Mouse (Mus musculus) G1E (cell line): ENCODE data around the gene Hnrnpl. TPM values are rescaled to one million over a fixed set of nuclear protein-coding genes. Genes with fewer than 3 reads are reported as not detected.

Source experiments
- ATAC-seq: 2 replicates; pipeline ENCODE4 v1.8.0; 2016; ENCODE audit warnings: mild to moderate bottlenecking; ENCODE audit not compliant: insufficient number of reproducible peaks, poor library complexity, low FRiP score, severe bottlenecking; ENCODE audit errors: extremely low read depth
- DNase-seq: peaks from one replicate; pipeline ENCODE4 v3.0.0; 2012; ENCODE audit warnings: low spot score
- H3K27me3 ChIP-seq: 2 replicates; pipeline ENCODE4 v1.6.1; 2012; ENCODE audit warnings: mild to moderate bottlenecking, low read length, inconsistent platforms; ENCODE audit not compliant: insufficient read depth
- H3K36me3 ChIP-seq: replicated peaks from 2 replicates; pipeline ENCODE3; 2012; ENCODE audit warnings: mild to moderate bottlenecking, inconsistent platforms
- H3K4me1 ChIP-seq: 2 replicates; pipeline ENCODE4 v1.6.1; 2012; ENCODE audit warnings: low read depth, low read length, inconsistent platforms, mixed read lengths; ENCODE audit not compliant: insufficient read depth
- H3K4me3 ChIP-seq: 2 replicates; pipeline ENCODE4 v1.5.1; 2012; ENCODE audit warnings: low read depth, mild to moderate bottlenecking, inconsistent platforms, low read length, moderate library complexity, mixed read lengths
- H3K9me3 ChIP-seq: replicated peaks from 2 replicates; pipeline ENCODE4 v1.6.1; 2012; ENCODE audit warnings: inconsistent platforms
- CTCF ChIP-seq: IDR thresholded peaks from 2 replicates; pipeline ENCODE4 v1.5.1; 2012; ENCODE audit warnings: low read depth, low read length, inconsistent platforms, mixed read lengths
- GATA1 ChIP-seq: IDR thresholded peaks from 2 replicates; pipeline ENCODE4 v1.6.1; 2012; ENCODE audit warnings: borderline replicate concordance, low read length, inconsistent platforms, mixed read lengths
- GATA2 ChIP-seq: IDR thresholded peaks from 2 replicates; pipeline ENCODE4 v1.6.1; 2012; ENCODE audit warnings: low read depth, low read length, inconsistent platforms, borderline replicate concordance
- POLR2AphosphoS5 ChIP-seq: IDR thresholded peaks from 2 replicates; pipeline ENCODE4 v1.6.1; 2012; ENCODE audit warnings: low read depth, low read length, inconsistent platforms; ENCODE audit not compliant: insufficient replicate concordance
- TAL1 ChIP-seq: conservative IDR thresholded peaks from 2 replicates; pipeline ENCODE4 v1.6.1; 2012; ENCODE audit warnings: low read depth, low read length, inconsistent platforms, mixed read lengths
- polyA plus RNA-seq: library from polyadenylated mRNA; stranded (reverse); fragments of >175 nt; gene quantifications from 2 replicates; pipeline ENCODE4 v1.2.3, GENCODE M21; 2012
- total RNA-seq, 2 experiments: library from RNA; stranded (forward) in 1 of 2; stranded (reverse) in 1 of 2; fragments of 200-1000 nt in 1 of 2; fragments of >200 nt in 1 of 2; fragmentation: Nextera tagmentation in 1 of 2; gene quantifications; 2 replicates each; pipeline ENCODE4 v1.2.3; 2014 to 2017

Hnrnpl gene
- total and polyA plus RNA-seq, 3 experiments, result 279 to 470 (median 430) TPM

- Histone ChIP-seq H3K27me3 (peaks cover 10% of the 10 kb centered on the region), H3K36me3 (peaks cover 55% of the 10 kb centered on the region), H3K4me1 (peaks cover 28% of the 10 kb centered on the region), H3K9me3 (peaks cover 7% of the 10 kb centered on the region), H3K4me3 (no peak overlapping the region)
- no peak for ATAC-seq
- no peak for DNase-seq
- TF ChIP-seq GATA1 (no peak), GATA2 (no peak), POLR2AphosphoS5 (no peak), TAL1 (no peak), CTCF (no peak)
Measured at GRCm38 (mm10) chr7:28829821-28830220, 21.5 kb downstream of the Hnrnpl start.

GRCm38 (mm10) chr7:28830981-28831380 lies 22.6 kb downstream of the Hnrnpl start:
- Histone ChIP-seq H3K36me3 (peaks cover 53% of the 10 kb centered on the region), H3K4me1 (peaks cover 21% of the 10 kb centered on the region), H3K4me3 (no peak overlapping the region), H3K27me3 (peaks cover 17% of the 10 kb centered on the region), H3K9me3 (peaks cover 7% of the 10 kb centered on the region)
- TF ChIP-seq POLR2AphosphoS5 (no peak), GATA2 (no peak), GATA1 (no peak), TAL1 (no peak), CTCF (no peak)
- ATAC-seq, result no peak
- DNase-seq, result no peak

- peaks cover 47% of the 10 kb centered on the region for H3K36me3 ChIP-seq
- no peak overlapping the region for H3K4me3 ChIP-seq
- DNase-seq (no peak), ATAC-seq (no peak)
- TF ChIP-seq GATA2, result no peak
- no peak for TF ChIP-seq GATA1
- no peak for TF ChIP-seq TAL1
- TF ChIP-seq CTCF, result no peak
- TF ChIP-seq POLR2AphosphoS5, result no peak
- H3K9me3 ChIP-seq, result peaks cover 7% of the 10 kb centered on the region
- peaks cover 19% of the 10 kb centered on the region for H3K27me3 ChIP-seq
- H3K4me1 ChIP-seq, result peaks cover 15% of the 10 kb centered on the region
Measured at GRCm38 (mm10) chr7:28831411-28832125, 23.2 kb downstream of the Hnrnpl start.

- Histone ChIP-seq H3K27me3 (peaks cover 25% of the 10 kb centered on the region), H3K36me3 (peaks cover 46% of the 10 kb centered on the region), H3K4me1 (peaks cover 15% of the 10 kb centered on the region), H3K4me3 (no peak overlapping the region), H3K9me3 (peaks cover 7% of the 10 kb centered on the region)
- DNase-seq, result no peak
- no peak for TF ChIP-seq GATA2
- no peak for TF ChIP-seq GATA1
- no peak for TF ChIP-seq POLR2AphosphoS5
- TF ChIP-seq TAL1, result no peak
- TF ChIP-seq CTCF, result no peak
- no peak for ATAC-seq
Measured at GRCm38 (mm10) chr7:28832137-28832536, 23.8 kb downstream of the Hnrnpl start.

GRCm38 (mm10) chr7:28833723-28834347 lies 25.5 kb downstream of the Hnrnpl start, which contains the start of gene Lgals4:
Gene Lgals4 (plus strand): TSS chr7:28833854.
- DNase-seq (no peak), ATAC-seq (no peak; the same call in 1 of the 2 replicates)
- peaks cover 29% of the 10 kb centered on the region for H3K27me3 ChIP-seq
- no peak within 1 kb of the TSS for H3K4me3 ChIP-seq
- peaks cover 7% of the 10 kb centered on the region for H3K9me3 ChIP-seq
- no peak for TF ChIP-seq TAL1
- TF ChIP-seq CTCF, result no peak
- no peak for TF ChIP-seq GATA2
- TF ChIP-seq POLR2AphosphoS5, result no peak
- TF ChIP-seq GATA1, result no peak
- peaks cover 10% of the 10 kb centered on the region for H3K4me1 ChIP-seq
- H3K36me3 ChIP-seq, result peaks cover 34% of the 10 kb centered on the region

- Histone ChIP-seq H3K27me3 (peaks cover 37% of the 10 kb centered on the region), H3K9me3 (no peaks in the 10 kb centered on the region), H3K4me3 (no peak overlapping the region), H3K4me1 (peaks cover 4% of the 10 kb centered on the region), H3K36me3 (peaks cover 5% of the 10 kb centered on the region)
- no peak for TF ChIP-seq GATA2
- no peak for TF ChIP-seq CTCF
- ATAC-seq, result no peak
- no peak for DNase-seq
Measured at GRCm38 (mm10) chr7:28836936-28837335, 28.6 kb downstream of the Hnrnpl start.
